Mouse (Mus musculus) lung, postnatal 25 days (tissue): ENCODE data around the gene Uhrf2.

Experiments used
- DNase-seq: peaks from one replicate; pipeline ENCODE4 v3.0.0; 2022; ENCODE audit warnings: low spot score

The Uhrf2 gene

GRCm38 (mm10) chr19:30050584-30050983 is 20.3 kb downstream of the Uhrf2 start:
- DNase-seq: no peak

- no peak for DNase-seq
These were observed 21.2 kb downstream of the Uhrf2 start for GRCm38 (mm10) chr19:30051479-30051878.

DNA sequence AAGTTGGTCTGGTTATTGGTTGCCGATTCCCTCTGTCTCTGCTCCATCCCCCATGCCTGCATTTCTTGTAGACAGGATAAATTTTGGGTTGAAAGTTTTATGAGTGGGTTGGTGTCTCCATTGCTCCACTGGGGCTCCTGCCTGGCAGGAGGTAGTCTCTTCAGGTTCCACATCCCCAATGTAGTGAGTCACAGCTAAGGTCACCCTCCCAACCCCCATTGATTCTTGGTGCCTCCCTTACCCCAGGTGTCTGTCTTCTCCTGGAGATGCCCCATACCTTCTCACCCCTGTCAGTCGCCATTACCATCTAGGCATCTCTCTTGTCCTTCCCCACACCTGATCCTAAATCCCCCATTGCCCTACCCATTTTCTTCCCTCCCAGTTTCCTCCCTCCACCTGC is 23.9 kb downstream of the Uhrf2 start:
- no peak for DNase-seq

DNA sequence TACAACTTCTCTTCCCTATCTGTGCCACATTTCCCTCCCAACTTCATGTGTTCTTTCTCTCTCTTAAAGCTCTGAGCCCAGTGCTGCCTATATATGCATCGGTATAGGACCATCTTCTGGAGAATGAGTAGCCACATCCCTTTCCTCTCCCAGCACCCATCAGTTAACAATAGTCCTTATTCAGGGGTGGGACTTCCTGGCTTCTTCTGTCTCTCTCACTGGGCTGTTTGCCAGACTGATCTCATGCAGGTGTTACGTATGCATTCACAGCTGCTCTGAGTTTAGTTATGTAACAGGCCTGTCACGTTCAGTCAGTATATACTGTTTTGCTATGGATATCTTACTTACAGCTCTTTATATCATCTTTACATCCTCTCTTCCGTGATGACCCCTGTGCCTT is 35.5 kb downstream of the Uhrf2 start:
- peak; percentile 23 for DNase-seq

GRCm38 (mm10) chr19:30090163-30090562 is 59.9 kb downstream of the Uhrf2 start:
- DNase-seq: no peak

- DNase-seq: no peak
These were observed 61.5 kb downstream of the Uhrf2 start for GRCm38 (mm10) chr19:30091644-30092295.

DNA sequence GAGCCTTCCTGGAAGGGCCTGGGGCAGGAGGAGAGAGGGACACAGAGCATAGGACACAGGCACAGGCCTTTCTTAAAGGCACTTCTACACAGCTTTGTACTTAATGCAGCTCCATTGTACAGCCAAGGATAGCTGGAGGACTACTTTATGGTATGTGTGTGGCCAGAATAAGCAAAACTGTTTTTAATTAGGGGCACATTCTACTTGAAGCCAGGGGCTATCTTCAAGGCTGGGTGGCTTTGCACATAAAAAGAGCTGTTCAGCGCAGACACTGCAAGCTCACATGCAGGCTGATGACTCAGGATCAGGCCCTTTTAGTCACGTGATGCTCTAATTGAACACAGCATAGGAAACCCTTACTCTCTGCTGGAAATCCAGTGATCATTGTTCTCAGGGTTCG is 65.9 kb downstream of the Uhrf2 start:
- no peak for DNase-seq

DNA sequence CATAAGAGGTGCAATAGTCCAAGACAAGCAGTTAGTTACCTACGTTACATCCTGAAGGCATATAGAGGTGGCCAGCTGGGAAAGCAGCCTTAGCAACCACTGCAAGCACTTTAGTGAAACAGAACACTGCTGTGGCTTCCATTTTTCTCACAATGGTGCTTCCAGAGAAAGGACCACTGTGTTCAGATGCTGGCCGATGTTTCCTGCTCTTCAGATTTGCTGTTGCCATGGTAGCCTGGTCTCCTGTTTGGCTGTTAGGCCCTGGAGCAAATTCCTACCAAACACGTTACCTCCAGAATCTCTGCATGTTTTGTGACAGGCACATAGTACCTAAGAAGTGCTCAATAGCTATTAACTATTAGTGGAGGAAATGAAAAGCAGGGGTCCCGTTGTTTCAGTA is 66.7 kb downstream of the Uhrf2 start:
- DNase-seq: no peak

DNA sequence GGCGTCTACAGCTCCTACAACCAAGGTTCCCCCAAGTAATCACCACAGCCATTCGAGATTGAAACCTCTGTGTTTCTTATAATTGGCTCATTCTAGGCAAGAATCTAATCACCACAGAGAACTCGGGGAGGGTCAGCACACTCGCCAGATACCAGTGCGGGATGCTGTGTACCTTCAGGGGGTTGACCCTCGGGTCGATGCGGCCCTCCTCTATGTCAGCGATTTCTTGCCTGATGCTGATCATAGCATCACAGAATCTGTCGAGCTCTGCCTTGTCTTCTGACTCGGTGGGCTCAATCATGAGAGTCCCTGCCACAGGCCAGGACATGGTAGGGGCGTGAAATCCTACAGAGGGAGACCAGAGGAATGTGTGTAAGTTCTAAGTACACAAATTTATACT is 70.3 kb downstream of the Uhrf2 start:
- DNase-seq: no peak

DNA sequence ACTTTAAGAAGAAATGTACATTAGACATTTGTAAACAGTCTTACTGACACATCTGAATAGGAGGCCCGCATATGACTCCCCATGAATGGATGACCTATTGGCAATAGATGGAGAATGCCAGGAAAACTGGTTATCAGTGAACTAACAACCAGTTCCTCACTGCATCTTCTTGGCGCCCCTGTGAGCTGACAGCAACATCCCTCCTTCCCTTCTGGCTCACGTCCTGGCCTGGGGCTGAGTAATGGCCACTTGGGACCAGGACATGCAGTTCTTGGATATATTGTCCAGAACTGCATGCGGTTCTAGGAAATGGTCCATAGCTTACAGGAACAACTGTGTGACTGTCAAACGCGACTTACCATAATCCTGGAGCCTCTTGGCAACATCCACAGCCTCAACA is 72.3 kb downstream of the Uhrf2 start:
- DNase-seq: no peak

GRCm38 (mm10) chr19:30105045-30105842 is 74.9 kb downstream of the Uhrf2 start:
- DNase-seq: no peak

- peak; percentile 20 for DNase-seq
These were observed 77.0 kb downstream of the Uhrf2 start for GRCm38 (mm10) chr19:30107221-30107845.

DNA sequence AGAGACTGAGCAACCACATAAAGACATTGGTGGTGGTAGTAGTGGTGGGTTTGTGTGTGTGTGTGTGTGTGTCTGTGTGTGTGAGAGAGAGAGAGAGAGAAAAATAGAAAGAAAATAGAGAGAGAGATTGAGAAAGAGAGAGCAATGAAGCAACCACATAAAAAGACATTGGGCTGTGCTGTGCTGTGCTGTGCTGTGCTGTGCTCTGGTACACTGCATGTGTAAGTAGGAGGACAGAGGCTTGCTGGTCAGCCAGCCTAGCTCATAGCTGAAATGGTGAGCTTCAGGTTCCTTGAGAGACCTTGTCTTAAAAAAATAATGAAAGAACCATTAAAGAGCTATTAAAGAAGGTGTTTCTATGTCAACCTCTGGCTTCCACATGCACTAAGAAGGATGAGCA is 78.3 kb downstream of the Uhrf2 start:
- no peak for DNase-seq

DNA sequence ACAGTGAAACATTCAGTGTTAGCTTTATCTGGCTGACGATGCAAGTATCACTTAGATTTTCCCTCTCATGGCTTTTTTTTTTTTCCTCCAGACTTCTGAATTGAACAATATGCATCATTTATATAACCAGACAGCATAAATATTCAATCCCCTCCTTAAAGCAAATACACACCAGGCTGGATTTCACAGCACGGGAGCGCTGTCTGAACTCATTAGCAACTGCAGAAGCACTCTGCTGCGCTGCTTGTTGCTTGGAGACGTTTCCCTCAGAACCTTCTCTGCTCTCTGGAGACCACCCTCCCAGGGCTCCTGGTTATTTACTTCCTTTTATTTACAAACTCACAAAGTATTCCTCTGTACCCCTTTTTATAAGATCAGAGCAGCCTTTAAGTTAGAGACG is 78.8 kb downstream of the Uhrf2 start:
- DNase-seq: no peak

GRCm38 (mm10) chr19:30111421-30111820 is 81.1 kb downstream of the Uhrf2 start:
- no peak for DNase-seq

DNA sequence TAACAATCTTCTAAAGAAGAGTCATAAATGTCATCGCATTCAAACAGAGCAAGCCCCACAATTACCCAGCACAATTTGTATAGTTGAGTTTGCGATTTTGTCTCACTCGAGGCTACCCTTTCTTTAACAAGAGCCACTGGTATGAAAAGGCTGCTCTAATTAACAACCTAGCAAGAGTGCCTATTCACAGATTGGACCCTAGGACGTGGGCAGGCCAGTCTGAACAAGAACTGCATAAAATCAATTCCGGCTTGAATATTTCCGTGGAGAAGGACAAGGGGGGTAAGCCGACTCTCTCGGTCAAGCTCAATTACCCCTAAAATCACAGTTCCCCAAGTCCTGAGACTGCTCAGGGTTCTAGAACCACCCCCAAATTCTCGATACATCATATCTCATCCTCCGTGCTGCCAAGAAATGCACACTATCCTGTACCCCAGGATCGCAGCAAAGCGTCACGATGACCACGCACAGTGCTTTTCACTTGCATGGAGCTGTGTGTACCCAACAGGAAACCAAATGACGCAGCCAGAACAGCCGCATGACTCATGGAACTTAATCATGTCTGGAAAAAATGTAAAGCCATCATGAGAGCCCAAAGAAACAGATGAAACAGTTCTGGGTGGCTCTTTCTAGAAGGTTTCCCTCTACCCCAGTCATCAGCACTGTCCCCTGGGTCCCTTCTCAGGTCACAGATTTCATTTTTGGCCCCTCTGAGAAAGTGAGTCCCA is 82.8 kb downstream of the Uhrf2 start:
- DNase-seq: no peak

- DNase-seq: no peak
These were observed 84.7 kb downstream of the Uhrf2 start for GRCm38 (mm10) chr19:30114919-30115441.

DNA sequence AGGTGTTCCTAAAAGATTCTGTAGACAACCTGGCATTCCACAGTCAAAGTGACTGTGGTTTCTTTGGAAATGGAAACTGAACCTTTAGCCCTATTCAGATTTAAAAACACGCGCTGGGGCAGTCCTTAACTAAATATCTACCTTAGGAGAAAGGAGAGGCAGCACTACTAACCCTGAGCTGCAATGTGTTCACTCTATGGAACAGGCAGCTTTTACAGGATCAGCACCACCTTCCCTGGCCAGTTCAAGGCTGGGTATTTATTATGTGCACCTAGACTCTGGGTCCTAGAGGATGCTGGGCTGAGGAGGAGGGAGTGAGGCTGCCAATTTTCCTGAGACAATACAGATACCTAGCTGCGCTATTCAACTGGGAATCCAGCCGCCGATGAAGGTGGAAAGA is 85.3 kb downstream of the Uhrf2 start:
- no peak for DNase-seq

DNA sequence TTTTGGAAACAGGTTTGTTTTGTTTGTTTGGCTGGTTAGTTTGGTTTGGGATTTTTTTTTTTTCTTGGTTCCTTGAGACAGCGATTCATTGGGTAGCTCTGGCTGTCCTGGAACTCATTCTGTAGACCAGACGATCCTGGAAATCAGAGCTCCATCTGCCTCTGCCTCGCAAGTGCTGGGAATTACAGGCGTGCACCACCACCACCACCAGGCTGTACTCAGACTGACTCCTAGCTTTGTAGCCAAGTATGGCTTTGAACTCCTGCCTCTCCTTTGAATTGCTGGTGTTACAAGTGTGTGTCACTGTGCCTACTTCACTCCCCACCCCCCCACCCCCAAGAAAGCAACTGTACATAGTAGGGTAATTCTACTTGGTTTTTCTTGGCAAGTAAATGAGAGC is 86.9 kb downstream of the Uhrf2 start:
- no peak for DNase-seq

DNA sequence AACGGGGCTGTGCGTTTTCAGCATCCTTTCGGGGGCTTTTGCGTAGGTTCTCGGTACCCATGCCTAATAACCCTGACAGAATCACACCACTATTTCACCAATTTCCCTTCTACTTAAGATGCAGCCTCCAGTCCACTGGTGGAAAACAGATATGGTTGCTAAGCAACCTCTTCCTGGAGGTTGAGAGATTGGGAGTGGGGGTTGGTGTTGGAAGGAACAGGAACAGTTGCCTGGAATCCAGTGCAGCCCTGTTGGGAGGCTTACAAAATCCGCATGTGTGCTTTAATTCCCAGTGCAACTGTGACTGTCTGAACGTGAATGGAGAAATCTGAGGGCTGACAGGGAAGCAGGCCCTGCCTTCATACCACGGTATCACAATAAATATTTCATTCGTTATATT is 87.5 kb downstream of the Uhrf2 start:
- DNase-seq: no peak

DNA sequence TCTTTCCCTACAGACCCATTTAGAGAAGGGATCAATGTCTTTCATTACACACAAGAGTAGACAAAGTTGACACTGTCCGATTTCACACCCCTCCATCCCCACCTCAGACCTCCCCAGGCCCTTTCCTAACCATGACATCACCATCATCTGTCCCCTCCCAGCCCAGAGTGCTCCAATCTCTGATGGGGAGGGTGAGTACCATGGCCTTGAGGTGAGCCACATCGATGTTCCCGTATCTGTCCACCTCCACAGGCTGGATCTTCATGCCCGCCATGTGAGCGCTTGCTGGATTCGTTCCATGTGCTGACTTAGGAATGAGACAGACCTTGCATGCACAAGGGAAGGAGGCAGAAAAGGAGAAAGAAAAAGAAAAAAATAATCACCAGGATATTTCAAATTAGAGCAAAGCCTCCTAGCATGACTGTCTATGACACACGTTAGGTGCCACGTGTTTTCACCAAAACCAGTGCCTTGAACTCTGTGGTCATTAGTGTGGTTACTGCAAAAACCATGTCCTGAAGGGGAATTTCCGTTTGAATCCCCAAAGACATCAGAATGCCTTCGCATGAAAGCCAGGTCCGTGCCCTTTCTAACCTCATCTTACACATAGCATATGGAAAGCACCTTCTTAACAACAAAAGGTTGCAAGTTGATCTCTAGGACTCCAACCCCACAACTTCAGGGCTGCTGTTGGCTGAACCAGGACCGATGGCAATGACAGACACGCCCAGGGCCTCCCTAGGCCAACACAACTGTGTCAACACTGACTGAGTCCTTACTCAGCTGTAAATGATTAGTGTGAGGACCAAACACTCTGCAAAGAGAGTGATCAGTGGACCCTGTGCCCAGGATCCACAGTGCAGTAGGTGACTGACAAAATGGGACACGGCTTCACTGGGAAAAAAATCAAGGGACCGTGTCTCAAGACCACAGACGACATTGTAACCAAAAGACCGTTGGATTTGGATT is 88.3 kb downstream of the Uhrf2 start:
- DNase-seq: no peak
